Mouse (Mus musculus) olfactory bulb, adult 2 months (tissue): Measurements from ENCODE around the gene Stpg3. TPM values are rescaled to one million over a fixed set of nuclear protein-coding genes. Genes with fewer than 3 reads are reported as not detected.

ENCODE experiments used
- H3K27ac ChIP-seq: fragments of 200-500 bp; 2 replicates; pipeline ENCODE4 v1.5.1; 2012; ENCODE audit warnings: low read depth, low read length; ENCODE audit not compliant: insufficient read depth
- H3K4me1 ChIP-seq: fragments of 200-500 bp; 2 replicates; pipeline ENCODE4 v1.6.1; 2012; ENCODE audit warnings: low read length; ENCODE audit not compliant: control insufficient read depth, insufficient read depth
- H3K4me3 ChIP-seq: fragments of 200-500 bp; 2 replicates; pipeline ENCODE4 v1.5.1; 2012; ENCODE audit warnings: mild to moderate bottlenecking, low read depth, low read length, moderate library complexity; ENCODE audit not compliant: insufficient read depth
- CTCF ChIP-seq: fragments of 200-500 bp; IDR thresholded peaks from 2 replicates; pipeline ENCODE4 v1.5.1; 2012; ENCODE audit warnings: low read depth, mild to moderate bottlenecking, low read length, moderate library complexity; ENCODE audit not compliant: insufficient read depth
- POLR2A ChIP-seq: fragments of 200-500 bp; IDR thresholded peaks from 2 replicates; pipeline ENCODE4 v1.6.1; 2012; ENCODE audit warnings: mild to moderate bottlenecking, low read depth, low read length, moderate library complexity; ENCODE audit not compliant: insufficient read depth
- WGBS: fragments of 180-500 bp; shearing (Covaris S2); methylation state at CpG from one replicate; pipeline ENCODE4 v1.1.7; 2018; 5-methylcytosine and 5-hydroxymethylcytosine counted together
- polyA plus RNA-seq: library from polyadenylated mRNA; stranded (reverse); fragments of >200 nt; gene quantifications from 2 replicates; pipeline ENCODE4 v1.2.4, GENCODE M21; 2012; ENCODE audit warnings: low replicate concordance; ENCODE audit not compliant: missing spikeins, insufficient read depth, insufficient read length

Stpg3 gene
- polyA plus RNA-seq, 1 experiment: not detected

DNA sequence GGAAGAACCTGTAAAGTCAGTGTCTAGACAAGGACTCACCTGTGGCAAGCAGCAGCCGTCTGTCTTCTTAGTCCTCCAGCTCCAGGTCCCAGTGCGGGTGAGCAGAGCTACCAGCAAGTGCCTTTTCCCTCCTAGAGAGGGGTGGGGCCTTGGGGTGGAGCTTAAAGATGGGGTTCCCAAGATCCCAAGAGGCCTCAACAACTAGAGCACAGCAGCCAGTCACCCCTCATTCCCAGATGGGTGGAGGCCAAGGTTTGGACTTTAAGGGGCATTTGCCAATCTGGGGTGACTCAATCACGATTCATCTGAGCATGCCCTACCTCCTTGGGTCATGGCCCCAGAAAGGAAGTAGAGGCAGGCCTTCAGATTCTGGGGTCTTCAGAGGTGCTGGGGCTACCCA is 25.3 kb upstream of the Stpg3 start:
- TF ChIP-seq CTCF (no peak), POLR2A (no peak)
- WGBS: 95% methylated on average over 3 of the region's 3 CpGs
- peaks cover 26% of the 10 kb centered on the region for H3K4me1 ChIP-seq
- H3K27ac ChIP-seq: no peak overlapping the region
- H3K4me3 ChIP-seq: no peak overlapping the region

DNA sequence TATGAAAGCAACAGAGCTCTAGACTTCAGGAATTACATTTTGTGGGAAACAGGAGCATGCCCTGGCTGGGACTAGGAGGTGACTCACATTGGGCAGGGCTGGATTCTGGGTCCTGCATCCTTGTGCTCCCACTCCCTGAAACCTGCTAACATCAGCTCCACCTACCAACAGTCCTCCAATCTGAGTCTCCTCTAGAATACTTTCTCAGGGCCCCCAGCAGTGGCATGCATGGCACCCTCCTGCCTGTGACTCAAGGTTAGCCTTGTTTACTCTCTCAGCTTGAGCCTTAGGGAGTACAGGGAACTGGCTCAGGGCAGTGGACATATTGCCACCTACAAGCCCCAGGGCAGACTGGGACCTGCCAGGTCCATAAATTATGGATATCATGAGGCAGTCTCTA is 23.7 kb upstream of the Stpg3 start:
- peaks cover 18% of the 10 kb centered on the region for H3K4me1 ChIP-seq
- H3K27ac ChIP-seq: no peak overlapping the region
- H3K4me3 ChIP-seq: no peak overlapping the region
- TF ChIP-seq CTCF (no peak), POLR2A (no peak)

DNA sequence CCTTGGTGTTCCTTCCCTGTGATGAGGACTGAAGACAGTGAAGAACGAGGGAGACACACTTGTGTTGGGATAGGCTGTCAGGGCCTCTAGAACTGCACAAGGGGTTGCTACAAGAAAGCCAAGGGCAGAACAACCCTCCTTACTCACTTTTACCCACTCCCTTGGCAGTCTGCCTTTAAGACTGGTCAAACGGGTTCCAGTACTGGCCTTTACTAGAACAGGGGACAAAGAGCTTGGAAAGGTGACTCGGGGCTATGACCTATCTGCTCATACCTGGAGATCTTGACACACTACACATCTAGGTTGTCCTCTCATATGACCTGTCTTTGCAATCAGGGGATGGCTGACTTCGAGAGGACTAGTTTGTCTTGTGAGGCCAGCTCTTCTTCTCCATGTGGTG is 23.1 kb upstream of the Stpg3 start:
- H3K4me3 ChIP-seq: no peak overlapping the region
- no peak overlapping the region for H3K27ac ChIP-seq
- 60% methylated on average over 4 of the region's 4 CpGs for WGBS
- peaks cover 13% of the 10 kb centered on the region for H3K4me1 ChIP-seq
- no peak for TF ChIP-seq POLR2A
- no peak for TF ChIP-seq CTCF

DNA sequence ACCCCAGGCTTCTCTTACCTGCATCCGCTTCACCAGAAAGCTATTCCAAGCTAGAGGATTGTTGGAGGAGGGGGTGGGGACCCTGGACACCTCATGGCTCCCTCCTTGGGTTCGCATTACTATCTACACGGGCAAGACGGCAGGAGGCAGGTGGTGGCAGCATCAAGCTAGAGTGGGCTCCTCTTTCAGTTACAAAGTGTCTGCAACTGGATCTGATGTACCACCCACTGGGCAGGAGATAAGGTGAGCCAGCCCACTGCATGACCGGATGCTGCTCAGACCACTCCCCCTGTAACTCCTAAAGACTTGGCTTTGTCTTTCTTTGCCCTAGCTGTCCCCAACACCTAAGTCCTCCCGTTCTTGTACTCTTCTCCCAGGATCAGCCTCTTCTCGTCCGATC is 22.2 kb upstream of the Stpg3 start, which contains the start of gene Rnf224:
Gene Rnf224 (minus strand): TSS at position 174 of the 400 bp plus-strand sequence.
- peaks cover 12% of the 10 kb centered on the region for H3K4me1 ChIP-seq
- H3K27ac ChIP-seq: no peak within 1 kb of the TSS
- WGBS: 46% methylated on average over 8 of the region's 8 CpGs
- TF ChIP-seq CTCF (no peak), POLR2A (no peak)
- no peak within 1 kb of the TSS for H3K4me3 ChIP-seq

DNA sequence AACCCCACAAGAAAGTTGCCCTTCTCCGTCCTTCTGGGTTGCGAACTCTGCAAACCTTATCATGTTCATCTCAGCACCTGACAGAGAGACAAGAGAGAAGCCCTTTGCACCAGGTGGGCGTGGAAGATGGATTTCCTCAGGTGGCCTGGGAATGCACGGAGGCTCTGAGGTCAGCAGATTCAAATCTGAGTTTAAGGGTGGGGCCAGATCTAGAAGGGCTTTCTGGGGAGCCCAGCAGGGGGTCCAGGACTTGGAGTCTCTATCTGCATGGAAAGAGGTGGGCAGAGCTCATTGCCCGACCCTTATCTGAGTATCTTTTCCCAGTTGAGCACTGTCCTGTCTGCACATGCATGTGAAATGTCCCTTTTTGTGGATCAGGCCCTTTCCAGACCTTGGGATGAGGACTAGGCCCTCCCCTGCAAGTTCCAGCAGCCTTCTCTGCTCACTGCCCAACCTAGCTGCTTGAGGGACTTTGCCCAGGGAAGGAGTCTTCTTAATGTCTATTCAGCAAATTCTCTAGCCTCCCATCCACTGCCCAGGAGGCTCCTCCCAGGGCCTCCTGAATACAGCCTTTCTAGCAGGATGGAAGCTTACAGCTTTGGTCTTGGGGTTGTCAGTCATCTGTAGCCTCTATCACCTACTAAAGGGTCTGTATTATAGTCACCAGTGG is 20.2 kb upstream of the Stpg3 start:
- TF ChIP-seq CTCF (no peak), POLR2A (no peak)
- 76% methylated on average over 5 of the region's 5 CpGs for WGBS
- Histone ChIP-seq H3K4me1 (no peaks in the 10 kb centered on the region), H3K27ac (no peak overlapping the region), H3K4me3 (no peak overlapping the region)

DNA sequence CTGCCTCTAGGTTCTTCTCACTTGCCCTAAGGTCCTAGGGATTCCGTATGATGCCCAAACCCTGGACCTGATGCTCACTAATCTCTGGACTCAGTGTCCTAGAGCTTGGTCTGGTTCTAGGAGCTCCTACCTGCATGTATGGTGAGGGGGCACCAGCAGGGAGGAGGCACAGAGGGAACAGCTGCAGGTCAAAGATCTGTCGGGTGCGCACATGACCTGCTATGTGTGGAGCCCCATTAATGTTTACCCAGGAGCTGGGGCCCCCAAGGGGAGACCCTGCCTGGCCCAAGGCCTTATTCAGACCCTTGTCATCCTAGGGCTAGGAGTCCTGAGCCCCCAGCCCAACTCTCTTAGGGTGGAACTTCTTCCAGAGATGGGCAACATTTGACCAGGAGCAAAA is 19.6 kb upstream of the Stpg3 start, which contains the start of gene Slc34a3:
Gene Slc34a3 (minus strand): TSS at position 315 of the 400 bp plus-strand sequence.
- no peak within 1 kb of the TSS for H3K4me3 ChIP-seq
- TF ChIP-seq CTCF (no peak), POLR2A (no peak)
- no peak within 1 kb of the TSS for H3K27ac ChIP-seq
- peaks cover 1% of the 10 kb centered on the region for H3K4me1 ChIP-seq
- WGBS: 94% methylated on average over 3 of the region's 3 CpGs

DNA sequence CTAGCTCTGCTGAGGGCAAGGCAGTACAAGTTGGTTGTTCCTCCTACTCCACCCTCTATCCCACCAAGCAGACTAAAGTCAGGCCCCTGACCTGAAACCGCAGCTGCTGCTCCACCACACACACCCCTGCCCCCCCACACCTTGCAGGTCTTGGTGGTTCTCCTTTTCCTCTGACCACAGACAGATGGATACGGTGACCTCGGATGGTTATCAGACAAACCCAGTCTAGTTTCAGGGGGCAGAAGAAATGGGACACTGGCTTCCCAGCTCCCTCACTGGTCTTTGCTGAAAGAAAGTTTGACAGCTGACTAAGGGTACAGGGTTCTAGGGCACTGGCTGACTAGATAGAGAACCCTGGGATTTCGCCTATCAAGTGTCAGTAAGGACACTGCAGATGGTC is 19.0 kb upstream of the Stpg3 start:
- no peak overlapping the region for H3K4me3 ChIP-seq
- 80% methylated on average over 4 of the region's 4 CpGs for WGBS
- peaks cover 5% of the 10 kb centered on the region for H3K4me1 ChIP-seq
- no peak overlapping the region for H3K27ac ChIP-seq
- TF ChIP-seq POLR2A: no peak
- TF ChIP-seq CTCF: no peak

DNA sequence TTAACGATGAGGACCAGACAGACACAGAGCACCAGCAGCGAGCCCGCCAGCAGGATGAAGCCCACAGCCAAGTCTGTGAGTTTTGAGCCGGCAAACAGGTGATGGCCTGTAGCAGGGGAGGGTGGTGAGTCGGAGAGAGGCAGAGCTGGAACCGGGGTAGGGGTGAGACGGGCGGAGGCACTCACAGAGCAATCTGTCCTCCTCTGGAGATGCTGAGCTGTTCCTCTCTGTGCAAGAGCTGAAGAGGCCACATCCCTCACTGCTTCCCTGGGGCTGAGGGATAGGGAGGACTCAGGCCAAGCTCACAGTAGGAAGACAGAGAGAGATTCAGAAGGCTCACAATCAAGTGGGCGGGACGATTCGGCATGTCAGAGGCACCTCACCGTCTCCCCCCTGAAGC is 16.6 kb upstream of the Stpg3 start:
- Histone ChIP-seq H3K27ac (no peak overlapping the region), H3K4me3 (no peak overlapping the region), H3K4me1 (peaks cover 5% of the 10 kb centered on the region)
- WGBS: 56% methylated on average over 12 of the region's 12 CpGs
- TF ChIP-seq CTCF (no peak), POLR2A (no peak)

DNA sequence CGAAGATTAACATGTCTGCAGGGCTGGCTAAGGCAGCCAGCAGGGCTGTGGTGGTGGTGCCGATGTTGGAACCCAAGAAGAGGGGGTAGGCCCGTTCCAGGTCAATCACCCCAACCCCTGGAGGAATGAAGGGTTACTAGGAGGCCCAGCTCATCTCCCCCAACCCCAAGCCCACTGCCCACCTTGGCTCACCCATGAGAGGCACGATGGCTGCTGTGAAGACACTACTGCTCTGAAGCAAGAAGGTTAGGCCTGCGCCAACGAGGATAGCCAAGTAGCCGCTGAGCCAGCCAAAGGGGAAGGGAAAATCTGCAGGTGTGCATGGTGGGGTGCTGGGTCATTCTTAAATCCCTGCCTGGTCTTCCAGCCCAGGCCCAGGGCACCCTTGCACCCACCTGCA is 16.1 kb upstream of the Stpg3 start:
- no peak overlapping the region for H3K27ac ChIP-seq
- H3K4me1 ChIP-seq: peaks cover 5% of the 10 kb centered on the region
- WGBS: 85% methylated on average over 7 of the region's 7 CpGs
- no peak for TF ChIP-seq CTCF
- H3K4me3 ChIP-seq: no peak overlapping the region

DNA sequence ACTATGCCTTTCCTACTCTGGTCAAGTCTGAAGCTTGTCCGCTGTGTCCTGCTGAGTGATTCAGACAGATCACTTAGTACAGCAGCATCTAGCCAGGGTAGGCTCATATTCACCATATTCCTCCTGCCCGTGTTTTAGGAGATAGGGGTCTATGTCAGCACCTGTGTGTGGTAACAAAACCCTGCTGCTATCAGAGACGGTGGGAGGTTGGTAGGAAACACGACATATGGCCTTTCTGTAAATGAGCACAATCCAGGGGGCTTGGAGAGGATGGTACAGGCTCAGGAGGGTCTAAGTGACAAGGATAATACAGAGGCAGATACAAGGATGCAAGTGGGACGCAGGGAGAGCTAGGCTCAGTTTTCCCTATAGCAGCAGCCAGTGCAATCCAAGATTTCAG is 15.1 kb upstream of the Stpg3 start:
- no peak overlapping the region for H3K27ac ChIP-seq
- TF ChIP-seq CTCF (no peak), POLR2A (no peak)
- 84% methylated on average over 5 of the region's 5 CpGs for WGBS
- H3K4me3 ChIP-seq: no peak overlapping the region
- peaks cover 5% of the 10 kb centered on the region for H3K4me1 ChIP-seq
